Mouse (Mus musculus): ENCODE measurements around the gene Tnpo1. TPM values are rescaled to one million over a fixed set of nuclear protein-coding genes. Genes with fewer than 3 reads are reported as not detected.

Tnpo1 gene
- total RNA-seq, 4 experiments from 2014 or later, result 30.7 to 34.4 (median 31.1) TPM

Other genes starting within 250 kb of the Tnpo1 start
- gene Tmem171, start 231.6 kb downstream of the Tnpo1 start, total RNA-seq (2022), result 1 to 10 TPM in 1 of 4 experiments, under 1 TPM in 1, not detected in 2; 0.32 to 1.4 TPM
- 10 to 100 TPM; 14.8 to 21.3 (median 19.2) TPM for gene Fcho2, start 110.9 kb downstream of the Tnpo1 start, total RNA-seq (2022)
- gene 1700024P04Rik, start 58.2 kb upstream of the Tnpo1 start, total RNA-seq (2022), result not detected

Measured in gastrocnemius, adult 8-10 months (tissue).